Mouse (Mus musculus): ENCODE results near the gene Srrm4. TPM values are rescaled to one million over a fixed set of nuclear protein-coding genes. Genes with fewer than 3 reads are reported as not detected.
A peak's percentile ranks its signal among the peaks of the same experiment; 100 is the strongest.

Srrm4 gene
- polyA plus RNA-seq, 1 experiment from 2014 or later = 22.6 TPM

DNA sequence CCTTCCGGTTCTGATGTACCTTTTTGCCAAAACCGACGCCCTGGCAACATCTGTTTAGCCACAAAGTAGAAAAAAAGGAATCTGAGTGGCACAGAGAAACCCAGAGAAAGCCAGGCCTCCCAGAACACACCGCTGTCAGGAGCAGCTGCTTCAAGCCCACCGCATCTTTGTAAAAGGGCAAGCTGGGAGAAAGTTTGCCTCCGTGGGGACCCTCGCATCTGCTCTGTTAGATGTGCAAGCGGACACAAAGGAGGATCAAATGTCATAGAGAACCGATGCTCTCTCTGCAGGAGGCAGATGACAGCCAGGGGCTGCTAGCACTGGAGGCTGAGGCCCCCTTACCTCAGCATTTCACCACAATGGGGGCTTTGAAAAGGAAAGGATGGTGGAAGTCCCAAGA is 18.3 kb downstream of the Srrm4 start:
- H3K27ac ChIP-seq (replicated peaks; ENCODE audit: low read depth, low read length) = peak overlapping the region; percentile 61; the same call in 1 of the 2 replicates

DNA sequence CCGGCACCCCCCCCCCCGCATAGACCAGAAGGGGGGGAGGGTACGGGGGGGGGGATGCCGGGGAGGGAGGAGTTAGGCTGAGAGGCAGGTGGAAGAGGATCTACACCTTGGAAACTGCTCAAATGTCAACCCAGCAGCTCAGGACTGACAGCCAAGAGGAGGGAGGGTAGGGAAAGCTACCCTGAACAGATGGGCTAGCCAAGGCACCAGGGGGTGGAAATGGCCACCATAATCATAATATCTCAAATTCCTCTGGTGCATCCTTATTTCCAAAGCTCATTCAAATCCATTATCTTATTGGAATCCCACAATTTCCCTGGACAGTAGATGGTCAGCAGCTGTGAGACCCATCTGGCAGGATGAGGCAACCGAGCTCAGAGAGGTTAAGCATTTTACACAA is 19.7 kb downstream of the Srrm4 start:
- Histone ChIP-seq H3K4me3 (replicated peaks; ENCODE audit: low read depth, low read length) (no peak overlapping the region), H3K27ac (replicated peaks; ENCODE audit: low read depth, low read length) (peak overlapping the region; percentile 57; the same call in 1 of the 2 replicates), H3K4me2 (ENCODE audit: low read length) (peak overlapping the region; percentile 31; the same call in 1 of the 2 replicates), H3K36me3 (ENCODE audit: control insufficient read depth, insufficient read depth, low read length) (no peaks in the 10 kb centered on the region), H3K27me3 (ENCODE audit: control insufficient read depth, insufficient read depth, low read length) (no peaks in the 10 kb centered on the region), H3K4me1 (ENCODE audit: control insufficient read depth, insufficient read depth, low read length) (peaks cover 50% of the 10 kb centered on the region), H3K9me3 (ENCODE audit: control insufficient read depth, low read length) (no peaks in the 10 kb centered on the region), H3K9ac (replicated peaks; ENCODE audit: low read length) (no peak overlapping the region)
- DNase-seq (no peak), ATAC-seq (ENCODE audit: low FRiP score, low TSS enrichment) (no peak)
- WGBS = 38% methylated on average over 1 of the region's 5 CpGs

More for the DNA sequence above, 18.3 kb downstream of the Srrm4 start:
- Histone ChIP-seq H3K4me3 (replicated peaks; ENCODE audit: low read depth, low read length) (no peak overlapping the region), H3K9ac (replicated peaks; ENCODE audit: low read length) (no peak overlapping the region; the same call in 1 of the 2 replicates), H3K4me1 (ENCODE audit: control insufficient read depth, insufficient read depth, low read length) (peaks cover 48% of the 10 kb centered on the region), H3K4me2 (ENCODE audit: low read length) (0 out of 2 replicates have a peak overlapping the region, but pooled peaks have one; percentile 10), H3K36me3 (ENCODE audit: control insufficient read depth, insufficient read depth, low read length) (peaks cover 10% of the 10 kb centered on the region), H3K27me3 (ENCODE audit: control insufficient read depth, insufficient read depth, low read length) (no peaks in the 10 kb centered on the region), H3K9me3 (ENCODE audit: control insufficient read depth, low read length) (no peaks in the 10 kb centered on the region)
- ATAC-seq (ENCODE audit: low FRiP score, low TSS enrichment) = no peak
- DNase-seq = peak; percentile 49
- WGBS = 11% methylated on average over 9 of the region's 9 CpGs

DNA sequence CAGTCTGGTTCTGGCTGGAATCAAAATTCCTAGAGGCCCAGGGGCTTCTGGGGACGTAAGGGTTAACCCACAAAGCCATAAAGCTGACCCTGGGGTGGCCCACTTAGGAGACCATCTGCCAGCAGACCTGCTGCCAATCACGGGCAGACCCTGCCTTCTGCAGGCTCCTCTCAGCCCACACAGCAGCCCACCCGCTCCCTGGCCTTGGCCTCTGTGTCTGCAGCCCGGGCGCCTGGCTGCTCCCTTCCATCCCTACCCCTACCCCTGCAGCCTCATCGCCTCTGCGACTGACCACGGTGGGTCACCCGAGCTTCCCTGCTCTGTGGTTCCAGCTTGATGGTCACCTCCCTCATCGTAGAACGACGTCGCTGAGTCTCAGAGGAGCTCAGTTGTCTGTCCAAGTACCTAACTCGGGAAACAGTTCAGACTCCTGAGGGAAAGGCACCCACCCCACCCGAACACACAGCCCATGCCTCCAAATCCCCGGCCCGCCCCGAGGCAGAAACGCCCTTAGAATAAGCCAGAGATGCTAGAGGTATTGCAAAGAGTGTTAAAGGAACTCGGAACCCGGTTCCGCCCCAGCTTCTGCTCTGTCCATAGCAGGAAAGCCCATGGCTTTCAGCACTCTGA is 20.3 kb downstream of the Srrm4 start:
- Histone ChIP-seq H3K36me3 (ENCODE audit: control insufficient read depth, insufficient read depth, low read length) (no peaks in the 10 kb centered on the region), H3K27ac (replicated peaks; ENCODE audit: low read depth, low read length) (peak overlapping the region; percentile 57; the same call in 1 of the 2 replicates), H3K9ac (replicated peaks; ENCODE audit: low read length) (peak overlapping the region; percentile 16; the same call in 1 of the 2 replicates), H3K4me2 (ENCODE audit: low read length) (peak overlapping the region; percentile 31), H3K9me3 (ENCODE audit: control insufficient read depth, low read length) (no peaks in the 10 kb centered on the region), H3K27me3 (ENCODE audit: control insufficient read depth, insufficient read depth, low read length) (no peaks in the 10 kb centered on the region), H3K4me1 (ENCODE audit: control insufficient read depth, insufficient read depth, low read length) (peaks cover 55% of the 10 kb centered on the region), H3K4me3 (replicated peaks; ENCODE audit: low read depth, low read length) (no peak overlapping the region)
- DNase-seq (peak; percentile 56), ATAC-seq (ENCODE audit: low FRiP score, low TSS enrichment) (peak; percentile 70)
- 14% methylated on average over 22 of the region's 22 CpGs for WGBS

DNA sequence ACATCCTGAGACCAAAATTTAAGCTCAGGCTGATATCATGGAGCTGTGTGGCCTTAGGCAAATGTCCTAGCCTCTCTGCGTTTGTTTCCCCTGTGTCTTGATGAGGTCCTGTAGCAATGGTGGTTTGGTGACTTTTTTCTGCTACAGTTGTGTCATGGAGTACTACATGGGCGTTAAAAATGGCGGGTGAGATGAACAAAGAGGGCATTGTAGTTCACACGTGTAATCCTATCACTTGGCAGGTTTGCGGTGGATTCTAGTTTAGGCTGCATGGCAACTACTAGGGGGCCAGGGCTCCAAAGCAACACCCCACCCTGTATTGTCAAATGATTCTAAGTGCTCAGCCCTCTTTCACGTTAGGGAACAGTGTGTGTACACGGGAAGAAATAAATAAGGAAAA is 21.1 kb downstream of the Srrm4 start:
- Histone ChIP-seq H3K4me2 (ENCODE audit: low read length) (no peak overlapping the region), H3K27ac (replicated peaks; ENCODE audit: low read depth, low read length) (peak overlapping the region; percentile 70; the same call in 1 of the 2 replicates), H3K36me3 (ENCODE audit: control insufficient read depth, insufficient read depth, low read length) (no peaks in the 10 kb centered on the region), H3K4me1 (ENCODE audit: control insufficient read depth, insufficient read depth, low read length) (peaks cover 57% of the 10 kb centered on the region), H3K9ac (replicated peaks; ENCODE audit: low read length) (no peak overlapping the region), H3K4me3 (replicated peaks; ENCODE audit: low read depth, low read length) (no peak overlapping the region), H3K27me3 (ENCODE audit: control insufficient read depth, insufficient read depth, low read length) (no peaks in the 10 kb centered on the region), H3K9me3 (ENCODE audit: control insufficient read depth, low read length) (no peaks in the 10 kb centered on the region)
- DNase-seq (no peak), ATAC-seq (ENCODE audit: low FRiP score, low TSS enrichment) (no peak)
- 38% methylated on average over 7 of the region's 7 CpGs for WGBS

DNA sequence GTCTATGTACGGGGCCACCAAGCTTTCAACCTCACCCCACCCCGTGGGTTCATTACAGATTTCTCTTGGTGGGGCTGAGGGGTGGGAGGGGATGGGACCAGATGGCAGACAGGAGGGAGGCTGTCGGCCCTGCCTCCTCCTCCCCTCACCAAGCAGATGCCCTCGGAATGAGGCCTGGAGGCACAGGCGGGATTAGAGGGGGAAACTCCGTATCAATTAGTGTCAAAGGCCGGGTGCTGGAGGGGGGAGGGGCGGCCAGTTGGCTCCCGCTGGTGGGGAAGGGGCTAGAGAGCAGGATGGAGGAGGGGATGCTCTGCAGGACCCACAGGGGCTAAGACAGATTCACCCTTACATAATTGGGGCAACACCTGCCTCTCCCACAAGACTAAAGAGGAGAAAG is 22.0 kb downstream of the Srrm4 start:
- H3K27me3 ChIP-seq (ENCODE audit: control insufficient read depth, insufficient read depth, low read length) = no peaks in the 10 kb centered on the region
- H3K4me2 ChIP-seq (ENCODE audit: low read length) = peak overlapping the region; percentile 25
- no peak overlapping the region for H3K9ac ChIP-seq (replicated peaks; ENCODE audit: low read length)
- peak; percentile 85 for ATAC-seq (ENCODE audit: low FRiP score, low TSS enrichment)
- no peaks in the 10 kb centered on the region for H3K9me3 ChIP-seq (ENCODE audit: control insufficient read depth, low read length)
- no peaks in the 10 kb centered on the region for H3K36me3 ChIP-seq (ENCODE audit: control insufficient read depth, insufficient read depth, low read length)
- peaks cover 62% of the 10 kb centered on the region for H3K4me1 ChIP-seq (ENCODE audit: control insufficient read depth, insufficient read depth, low read length)
- peak; percentile 81 for DNase-seq
- WGBS = 3% methylated on average over 9 of the region's 9 CpGs
- H3K4me3 ChIP-seq (replicated peaks; ENCODE audit: low read depth, low read length) = no peak overlapping the region
- H3K27ac ChIP-seq (replicated peaks; ENCODE audit: low read depth, low read length) = peak overlapping the region; percentile 70

DNA sequence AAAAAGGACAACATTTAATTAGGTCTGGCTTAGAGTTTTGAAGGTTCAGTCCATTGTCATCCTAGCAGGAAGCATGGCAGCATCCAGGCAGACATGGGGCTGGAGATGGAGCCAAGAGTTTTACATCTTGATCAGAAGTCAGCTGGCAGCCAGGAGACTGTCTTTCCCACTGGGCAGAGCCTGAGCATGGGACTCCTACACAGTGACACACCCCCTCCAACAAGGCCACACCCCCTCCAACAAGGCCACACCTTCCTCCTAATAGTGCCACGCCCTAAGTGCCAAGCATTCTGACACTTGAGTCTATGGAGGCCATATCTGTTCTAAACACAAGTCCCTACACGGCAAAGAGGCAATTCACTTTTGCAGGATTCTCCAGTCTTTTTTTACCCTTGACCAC is 23.6 kb downstream of the Srrm4 start:
- WGBS = 93% methylated on average over 2 of the region's 2 CpGs
- Histone ChIP-seq H3K4me3 (replicated peaks; ENCODE audit: low read depth, low read length) (no peak overlapping the region), H3K4me2 (ENCODE audit: low read length) (no peak overlapping the region), H3K4me1 (ENCODE audit: control insufficient read depth, insufficient read depth, low read length) (peaks cover 52% of the 10 kb centered on the region), H3K9ac (replicated peaks; ENCODE audit: low read length) (no peak overlapping the region), H3K27ac (replicated peaks; ENCODE audit: low read depth, low read length) (no peak overlapping the region), H3K36me3 (ENCODE audit: control insufficient read depth, insufficient read depth, low read length) (no peaks in the 10 kb centered on the region), H3K9me3 (ENCODE audit: control insufficient read depth, low read length) (no peaks in the 10 kb centered on the region), H3K27me3 (ENCODE audit: control insufficient read depth, insufficient read depth, low read length) (no peaks in the 10 kb centered on the region)
- DNase-seq (no peak), ATAC-seq (ENCODE audit: low FRiP score, low TSS enrichment) (no peak)

DNA sequence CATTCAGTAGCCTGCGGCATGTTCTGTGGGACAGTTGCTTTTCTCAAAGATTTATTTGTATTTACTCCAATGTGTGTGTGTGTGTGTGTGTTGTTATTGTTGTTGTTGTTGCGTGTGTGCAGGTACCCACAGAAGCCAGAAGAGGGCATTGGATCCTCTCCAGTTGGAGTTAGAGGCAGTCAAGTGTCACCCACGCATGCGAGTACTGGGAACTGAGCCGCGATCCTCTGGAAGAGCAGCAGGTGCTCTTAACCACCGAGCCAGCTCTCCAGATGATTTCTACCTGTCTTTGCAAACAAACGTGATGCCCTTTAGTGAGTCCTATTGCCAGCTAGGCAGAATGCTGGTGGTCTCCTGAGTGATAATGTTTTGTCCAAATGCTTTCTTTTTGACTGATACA is 24.3 kb downstream of the Srrm4 start:
- ATAC-seq (ENCODE audit: low FRiP score, low TSS enrichment) = no peak
- H3K4me3 ChIP-seq (replicated peaks; ENCODE audit: low read depth, low read length) = no peak overlapping the region

DNA sequence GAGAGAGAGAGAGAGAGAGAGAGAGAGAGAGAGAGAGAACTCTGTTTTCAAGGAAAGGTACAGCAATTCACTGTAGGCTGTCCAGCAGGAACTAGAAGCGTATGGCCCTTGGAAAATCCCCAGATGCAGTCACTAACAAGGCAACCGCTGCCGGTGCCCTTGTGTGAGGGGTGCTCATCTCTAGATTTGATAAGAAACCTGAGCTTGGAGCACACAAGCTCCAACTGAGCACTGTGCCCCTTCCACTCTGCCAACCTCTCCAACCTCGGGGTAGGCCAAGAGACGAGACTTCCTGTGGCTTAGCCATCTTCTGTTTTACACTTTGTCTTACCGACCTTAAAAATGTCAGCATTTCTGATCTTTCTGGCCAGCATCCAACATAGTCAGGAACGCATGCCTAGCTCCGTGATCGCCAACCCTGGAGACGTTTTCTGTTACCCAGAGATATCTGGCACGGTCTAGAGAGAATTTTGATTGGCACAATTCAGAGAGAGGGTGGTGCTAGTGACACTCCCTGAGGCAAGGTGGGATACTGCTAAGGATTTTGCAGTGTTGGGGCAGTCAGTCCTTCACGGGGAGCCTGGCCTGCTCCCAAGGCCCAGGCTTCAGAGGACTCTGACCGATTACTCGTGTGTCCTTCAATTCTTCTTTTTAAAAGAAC is 25.1 kb downstream of the Srrm4 start:
- DNase-seq (peak; percentile 54), ATAC-seq (ENCODE audit: low FRiP score, low TSS enrichment) (no peak)
- H3K4me3 ChIP-seq (replicated peaks; ENCODE audit: low read depth, low read length) = no peak overlapping the region
- H3K4me2 ChIP-seq (ENCODE audit: low read length) = no peak overlapping the region
- H3K9me3 ChIP-seq (ENCODE audit: control insufficient read depth, low read length) = no peaks in the 10 kb centered on the region
- WGBS = 56% methylated on average over 14 of the region's 14 CpGs
- no peak overlapping the region for H3K27ac ChIP-seq (replicated peaks; ENCODE audit: low read depth, low read length)
- H3K9ac ChIP-seq (replicated peaks; ENCODE audit: low read length) = no peak overlapping the region
- H3K36me3 ChIP-seq (ENCODE audit: control insufficient read depth, insufficient read depth, low read length) = no peaks in the 10 kb centered on the region
- H3K4me1 ChIP-seq (ENCODE audit: control insufficient read depth, insufficient read depth, low read length) = peaks cover 39% of the 10 kb centered on the region
- no peaks in the 10 kb centered on the region for H3K27me3 ChIP-seq (ENCODE audit: control insufficient read depth, insufficient read depth, low read length)

More for the DNA sequence above, 24.3 kb downstream of the Srrm4 start:
- Histone ChIP-seq H3K27me3 (ENCODE audit: control insufficient read depth, insufficient read depth, low read length) (no peaks in the 10 kb centered on the region), H3K9me3 (ENCODE audit: control insufficient read depth, low read length) (no peaks in the 10 kb centered on the region), H3K4me2 (ENCODE audit: low read length) (no peak overlapping the region), H3K9ac (replicated peaks; ENCODE audit: low read length) (no peak overlapping the region), H3K4me1 (ENCODE audit: control insufficient read depth, insufficient read depth, low read length) (peaks cover 45% of the 10 kb centered on the region), H3K36me3 (ENCODE audit: control insufficient read depth, insufficient read depth, low read length) (no peaks in the 10 kb centered on the region), H3K27ac (replicated peaks; ENCODE audit: low read depth, low read length) (no peak overlapping the region)
- no peak for DNase-seq
- 95% methylated on average over 8 of the region's 8 CpGs for WGBS

DNA sequence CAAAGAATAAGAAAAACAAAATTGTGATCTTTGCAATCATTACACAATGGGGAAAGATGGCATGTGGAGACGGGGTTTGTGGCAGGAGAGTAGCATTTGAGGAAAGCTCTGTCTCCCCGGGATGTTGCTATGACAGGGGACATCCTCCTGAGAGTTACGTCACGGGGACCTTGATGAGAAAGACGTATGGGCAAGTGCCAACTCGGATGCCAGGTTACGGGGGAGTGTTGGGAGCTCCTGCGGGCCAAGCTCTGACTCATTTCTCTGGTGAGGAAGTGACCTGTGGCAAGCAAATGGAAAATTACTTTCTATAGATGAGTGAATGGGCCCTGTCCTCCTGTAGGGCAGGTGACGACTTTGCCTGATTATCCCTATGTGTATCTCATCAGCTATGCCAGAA is 26.0 kb downstream of the Srrm4 start:
- ATAC-seq (ENCODE audit: low FRiP score, low TSS enrichment) (no peak), DNase-seq (no peak)
- Histone ChIP-seq H3K4me3 (replicated peaks; ENCODE audit: low read depth, low read length) (no peak overlapping the region), H3K4me1 (ENCODE audit: control insufficient read depth, insufficient read depth, low read length) (peaks cover 31% of the 10 kb centered on the region), H3K9me3 (ENCODE audit: control insufficient read depth, low read length) (no peaks in the 10 kb centered on the region), H3K27me3 (ENCODE audit: control insufficient read depth, insufficient read depth, low read length) (no peaks in the 10 kb centered on the region), H3K36me3 (ENCODE audit: control insufficient read depth, insufficient read depth, low read length) (no peaks in the 10 kb centered on the region), H3K27ac (replicated peaks; ENCODE audit: low read depth, low read length) (no peak overlapping the region), H3K9ac (replicated peaks; ENCODE audit: low read length) (no peak overlapping the region), H3K4me2 (ENCODE audit: low read length) (no peak overlapping the region)
- 69% methylated on average over 9 of the region's 9 CpGs for WGBS
